Mouse (Mus musculus) myocyte (in vitro differentiated cells): ENCODE measurements at regions not wholly inside any gene's neighbourhood (a gene's known extent, or its start where the extent isn't known, plus 50 kb on each side); places are given as distances from the start of the nearest gene placed in this dataset.

ENCODE experiments used
- H3K27me3 ChIP-seq: one replicate; pipeline ENCODE4 v1.6.1; 2011; ENCODE audit not compliant: control insufficient read depth, insufficient read depth, insufficient read length
- H3K36me3 ChIP-seq: one replicate; pipeline ENCODE4 v1.6.1; 2011; ENCODE audit not compliant: control insufficient read depth, insufficient read depth
- H3K4me2 ChIP-seq: one replicate; pipeline ENCODE4 v1.6.1; 2011; ENCODE audit warnings: low read depth, control low read depth
- H3K4me3 ChIP-seq: one replicate; pipeline ENCODE4 v1.5.1; 2011; ENCODE audit warnings: mild to moderate bottlenecking, control low read depth, moderate library complexity
- H3K79me2 ChIP-seq: one replicate; pipeline ENCODE4 v1.6.1; 2011; ENCODE audit not compliant: control insufficient read depth, insufficient read depth
- H3ac ChIP-seq: one replicate; pipeline ENCODE4 v1.6.1; 2011; ENCODE audit not compliant: control insufficient read depth, insufficient read length
- CEBPB ChIP-seq: IDR thresholded peaks from 2 replicates; pipeline ENCODE4 v1.6.1; 2011; ENCODE audit warnings: mild to moderate bottlenecking, moderate library complexity; ENCODE audit not compliant: poor library complexity, insufficient read depth, severe bottlenecking
- E2F4 ChIP-seq: IDR thresholded peaks from one replicate; pipeline ENCODE4 v1.6.1; 2011; ENCODE audit warnings: mild to moderate bottlenecking, control low read depth, moderate library complexity; ENCODE audit not compliant: insufficient read depth
- MAX ChIP-seq: IDR thresholded peaks from one replicate; pipeline ENCODE4 v1.6.1; 2011; ENCODE audit warnings: low read depth, mild to moderate bottlenecking, control low read depth
- MYOD1 ChIP-seq, 3 experiments: IDR thresholded peaks; one replicate each; pipeline ENCODE4 v1.6.1; 2011; ENCODE audit warnings: control low read depth in 2 of 3, low read depth in 2 of 3, mild to moderate bottlenecking in 2 of 3, moderate library complexity in 1 of 3; ENCODE audit not compliant: insufficient read length in 2 of 3, control insufficient read depth in 1 of 3
- MYOG ChIP-seq, 3 experiments: IDR thresholded peaks; one replicate each; pipeline ENCODE4 v1.6.1; 2011; ENCODE audit warnings: control low read depth in 2 of 3, low read depth in 2 of 3, mild to moderate bottlenecking in 2 of 3; ENCODE audit not compliant: insufficient read length in 2 of 3, control insufficient read depth in 1 of 3, insufficient read depth in 1 of 3
- POLR2A ChIP-seq: IDR thresholded peaks from one replicate; pipeline ENCODE4 v1.6.1; 2011; ENCODE audit warnings: low read depth, mild to moderate bottlenecking, control low read depth, moderate library complexity; ENCODE audit not compliant: insufficient read length
- POLR2AphosphoS2 ChIP-seq: IDR thresholded peaks from one replicate; pipeline ENCODE4 v1.6.1; 2011; ENCODE audit warnings: low read depth, control low read depth; ENCODE audit not compliant: insufficient read length
- REST ChIP-seq: IDR thresholded peaks from one replicate; pipeline ENCODE4 v1.6.1; 2011; ENCODE audit warnings: mild to moderate bottlenecking, control low read depth, moderate library complexity; ENCODE audit not compliant: insufficient read depth, insufficient read length
- SRF ChIP-seq: IDR thresholded peaks from one replicate; pipeline ENCODE4 v1.6.1; 2011; ENCODE audit warnings: low read depth; ENCODE audit not compliant: control insufficient read depth, insufficient read length
- TCF12 ChIP-seq: IDR thresholded peaks from one replicate; pipeline ENCODE4 v1.6.1; 2011; ENCODE audit warnings: mild to moderate bottlenecking, control low read depth; ENCODE audit not compliant: poor library complexity, insufficient read depth, severe bottlenecking
- TCF3 ChIP-seq: IDR thresholded peaks from one replicate; pipeline ENCODE4 v1.6.1; 2011; ENCODE audit warnings: low read depth, control low read depth; ENCODE audit not compliant: insufficient read length
- USF1 ChIP-seq: IDR thresholded peaks from one replicate; pipeline ENCODE4 v1.6.1; 2011; ENCODE audit warnings: low read depth, mild to moderate bottlenecking, control low read depth, moderate library complexity

- no peaks in the 10 kb centered on the region for H3K27me3 ChIP-seq
- H3K79me2 ChIP-seq: no peaks in the 10 kb centered on the region
- H3ac ChIP-seq: no peak overlapping the region
- peak overlapping the region; percentile 63 for H3K4me2 ChIP-seq
- TF ChIP-seq E2F4: no peak
- no peak for TF ChIP-seq USF1
- no peak for TF ChIP-seq REST
- no peak for TF ChIP-seq TCF12
- TF ChIP-seq SRF: no peak
- TF ChIP-seq MYOD1 (IDR thresholded peaks at IDR 0.05; ENCODE audit: control insufficient read depth in 1 of 3, insufficient read length in 2 of 3, low read depth in 2 of 3): no peak
- no peak for TF ChIP-seq POLR2AphosphoS2
- TF ChIP-seq CEBPB: no peak
- no peak for TF ChIP-seq TCF3
- TF ChIP-seq MYOG (IDR thresholded peaks at IDR 0.05; ENCODE audit: control insufficient read depth in 1 of 3, insufficient read depth in 1 of 3, insufficient read length in 2 of 3, low read depth in 2 of 3): no peak
- TF ChIP-seq POLR2A: no peak
- TF ChIP-seq MAX: no peak
- no peak overlapping the region for H3K4me3 ChIP-seq
- no peaks in the 10 kb centered on the region for H3K36me3 ChIP-seq
These were observed 145.4 kb upstream of the Gm10181 start for GRCm38 (mm10) chr9:24943830-24944229.

GRCm38 (mm10) chr9:24952516-24952915, 136.7 kb upstream of the Gm10181 start:
- H3K27me3 ChIP-seq: no peaks in the 10 kb centered on the region
- no peaks in the 10 kb centered on the region for H3K79me2 ChIP-seq
- H3K4me3 ChIP-seq: no peak overlapping the region
- no peak overlapping the region for H3K4me2 ChIP-seq
- H3K36me3 ChIP-seq: no peaks in the 10 kb centered on the region
- H3ac ChIP-seq: no peak overlapping the region
- TF ChIP-seq MYOD1 (IDR thresholded peaks at IDR 0.05; ENCODE audit: control insufficient read depth in 1 of 3, insufficient read length in 2 of 3, low read depth in 2 of 3) (no peak), SRF (no peak), E2F4 (no peak), REST (no peak), MYOG (IDR thresholded peaks at IDR 0.05; ENCODE audit: control insufficient read depth in 1 of 3, insufficient read depth in 1 of 3, insufficient read length in 2 of 3, low read depth in 2 of 3) (no peak), TCF12 (no peak), MAX (no peak), USF1 (no peak), CEBPB (no peak), POLR2A (no peak), POLR2AphosphoS2 (no peak), TCF3 (no peak)

DNA sequence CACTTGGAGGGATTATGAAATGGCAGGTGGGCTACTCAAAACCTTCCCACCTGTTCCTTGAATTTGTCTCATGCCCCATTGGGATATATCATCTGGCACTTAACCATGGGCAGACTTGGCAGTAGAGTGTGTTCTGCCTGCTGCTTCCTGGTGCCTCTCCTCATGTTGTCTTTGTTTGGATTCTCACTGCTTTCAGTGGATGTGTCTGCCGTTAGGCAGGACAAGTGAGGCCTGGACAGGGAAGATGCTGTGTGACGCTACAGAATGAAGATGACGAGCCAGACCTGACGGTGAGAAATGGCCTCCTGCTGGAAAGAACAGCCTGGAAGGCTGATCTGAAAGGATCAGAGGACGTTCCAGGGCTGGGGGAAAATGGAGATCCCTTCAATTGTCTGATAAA, 133.6 kb upstream of the Gm10181 start:
- TF ChIP-seq MAX: no peak
- no peak for TF ChIP-seq TCF12
- no peak for TF ChIP-seq CEBPB
- TF ChIP-seq POLR2A: no peak
- no peak for TF ChIP-seq TCF3
- no peak for TF ChIP-seq USF1
- TF ChIP-seq MYOD1 (IDR thresholded peaks at IDR 0.05; ENCODE audit: control insufficient read depth in 1 of 3, insufficient read length in 2 of 3, low read depth in 2 of 3): no peak
- no peak for TF ChIP-seq REST
- no peak for TF ChIP-seq POLR2AphosphoS2
- TF ChIP-seq MYOG (IDR thresholded peaks at IDR 0.05; ENCODE audit: control insufficient read depth in 1 of 3, insufficient read depth in 1 of 3, insufficient read length in 2 of 3, low read depth in 2 of 3): no peak
- H3K4me3 ChIP-seq: no peak overlapping the region
- no peaks in the 10 kb centered on the region for H3K79me2 ChIP-seq
- no peaks in the 10 kb centered on the region for H3K27me3 ChIP-seq
- H3K36me3 ChIP-seq: no peaks in the 10 kb centered on the region
- H3K4me2 ChIP-seq: no peak overlapping the region
- H3ac ChIP-seq: no peak overlapping the region

- no peaks in the 10 kb centered on the region for H3K36me3 ChIP-seq
- TF ChIP-seq MAX: no peak
- TF ChIP-seq POLR2AphosphoS2: no peak
- TF ChIP-seq TCF3: no peak
- no peak for TF ChIP-seq SRF
- no peak for TF ChIP-seq CEBPB
These were observed 132.7 kb upstream of the Gm10181 start for GRCm38 (mm10) chr9:24956566-24956965.

GRCm38 (mm10) chr9:24963290-24963689, 125.9 kb upstream of the Gm10181 start:
- H3K36me3 ChIP-seq: no peaks in the 10 kb centered on the region
- peaks cover 4% of the 10 kb centered on the region for H3K27me3 ChIP-seq
- no peaks in the 10 kb centered on the region for H3K79me2 ChIP-seq
- H3K4me3 ChIP-seq: no peak overlapping the region
- TF ChIP-seq E2F4: no peak
- TF ChIP-seq TCF12: no peak
- no peak for TF ChIP-seq CEBPB
- TF ChIP-seq SRF: no peak
- TF ChIP-seq POLR2A: no peak
- TF ChIP-seq REST: no peak
- no peak for TF ChIP-seq POLR2AphosphoS2
- H3K4me2 ChIP-seq: no peak overlapping the region
- H3ac ChIP-seq: no peak overlapping the region

More at GRCm38 (mm10) chr9:24956566-24956965, 132.7 kb upstream of the Gm10181 start:
- Histone ChIP-seq H3K4me2 (no peak overlapping the region), H3ac (no peak overlapping the region), H3K27me3 (no peaks in the 10 kb centered on the region), H3K4me3 (no peak overlapping the region), H3K79me2 (no peaks in the 10 kb centered on the region)
